Mouse (Mus musculus) frontal cortex, adult 2 months (tissue): ENCODE data around the gene Ttbk2. TPM values are rescaled to one million over a fixed set of nuclear protein-coding genes. Genes with fewer than 3 reads are reported as not detected.

Source experiments
- DNase-seq, 2 experiments: peaks; one replicate each; pipeline ENCODE4 v3.0.0; 2022; ENCODE audit warnings: low spot score in 1 of 2; ENCODE audit errors: extremely low spot score in 1 of 2
- polyA plus RNA-seq: library from polyadenylated mRNA; depleted of rRNA; stranded (reverse); fragments of >200 nt; gene quantifications from 2 replicates; pipeline ENCODE4 v1.2.3, GENCODE M21; 2012

Gene Ttbk2
- polyA plus RNA-seq, 1 experiment, result 20.2 TPM

- no peak for DNase-seq
Measured at GRCm38 (mm10) chr2:120761922-120762321, 88.5 kb downstream of the Ttbk2 start.

DNA sequence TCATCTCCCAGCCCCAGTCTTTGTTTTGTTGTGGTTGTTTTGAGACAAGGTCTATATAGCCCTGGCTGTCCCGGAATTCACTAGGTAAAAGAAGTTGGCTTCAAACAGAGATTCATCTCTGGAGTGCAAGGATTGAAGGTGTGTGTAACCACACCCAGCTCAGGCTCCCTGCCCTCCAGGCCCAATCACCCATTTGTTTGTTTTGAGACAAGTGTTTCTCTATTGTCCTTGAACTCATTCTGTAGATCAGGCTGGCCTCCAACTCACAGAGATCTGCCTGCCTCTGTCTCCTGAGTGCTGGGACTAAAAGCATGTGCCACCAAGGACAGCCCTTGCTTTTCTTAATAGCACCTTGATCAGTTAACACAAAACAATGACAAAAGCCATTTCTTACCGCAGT, 102.4 kb downstream of the Ttbk2 start:
- DNase-seq, result no peak

DNA sequence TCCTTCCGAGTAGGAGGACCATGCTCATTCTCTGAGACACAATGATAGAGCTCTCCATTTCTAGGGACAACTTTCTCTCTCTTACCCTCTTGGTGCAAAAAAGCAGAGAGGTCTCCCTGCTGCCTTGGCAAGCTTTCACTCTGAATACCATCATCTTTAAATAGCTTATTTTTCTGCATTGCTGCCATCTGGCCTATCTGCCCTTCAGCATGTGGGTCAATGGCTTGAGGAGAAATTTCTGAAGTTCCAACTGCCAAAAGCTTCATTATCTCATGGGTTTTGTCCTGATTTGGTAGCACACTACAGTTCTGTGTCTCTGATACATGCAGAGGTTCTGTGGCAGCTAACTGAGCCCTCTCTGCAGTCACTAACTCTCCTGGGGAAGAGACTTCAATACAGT, 104.9 kb downstream of the Ttbk2 start:
- DNase-seq, result no peak

DNA sequence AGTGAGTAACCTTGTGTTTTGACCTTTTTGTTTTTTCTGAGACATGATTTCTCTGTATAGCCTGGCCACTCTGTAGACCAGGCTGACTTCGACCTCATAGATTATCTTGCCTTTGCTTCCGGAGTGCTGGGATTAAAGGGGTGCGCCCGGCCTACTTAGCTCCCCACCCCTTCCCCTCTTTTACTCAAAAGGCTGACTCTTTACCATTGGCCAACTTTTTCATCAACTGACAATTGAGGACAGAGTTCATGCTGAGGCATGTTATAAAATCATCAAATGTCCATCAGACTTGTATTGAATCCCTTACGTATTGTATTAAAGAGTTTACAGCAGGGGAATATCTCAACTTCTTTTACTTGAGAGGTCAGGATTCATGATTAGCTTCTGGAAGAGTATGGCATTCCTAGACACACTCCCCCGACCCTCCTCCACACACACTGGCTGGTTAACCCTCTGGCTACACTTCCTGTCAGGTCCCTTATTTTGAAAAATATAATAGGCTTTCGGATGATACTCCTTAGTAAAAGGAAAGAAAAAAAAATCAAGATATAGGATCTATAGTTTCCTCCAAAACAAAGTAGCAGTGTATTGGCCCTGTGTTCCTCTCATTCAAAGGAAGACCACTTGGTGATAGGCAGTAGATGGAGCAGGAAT, 118.4 kb downstream of the Ttbk2 start:
- DNase-seq, result no peak

DNA sequence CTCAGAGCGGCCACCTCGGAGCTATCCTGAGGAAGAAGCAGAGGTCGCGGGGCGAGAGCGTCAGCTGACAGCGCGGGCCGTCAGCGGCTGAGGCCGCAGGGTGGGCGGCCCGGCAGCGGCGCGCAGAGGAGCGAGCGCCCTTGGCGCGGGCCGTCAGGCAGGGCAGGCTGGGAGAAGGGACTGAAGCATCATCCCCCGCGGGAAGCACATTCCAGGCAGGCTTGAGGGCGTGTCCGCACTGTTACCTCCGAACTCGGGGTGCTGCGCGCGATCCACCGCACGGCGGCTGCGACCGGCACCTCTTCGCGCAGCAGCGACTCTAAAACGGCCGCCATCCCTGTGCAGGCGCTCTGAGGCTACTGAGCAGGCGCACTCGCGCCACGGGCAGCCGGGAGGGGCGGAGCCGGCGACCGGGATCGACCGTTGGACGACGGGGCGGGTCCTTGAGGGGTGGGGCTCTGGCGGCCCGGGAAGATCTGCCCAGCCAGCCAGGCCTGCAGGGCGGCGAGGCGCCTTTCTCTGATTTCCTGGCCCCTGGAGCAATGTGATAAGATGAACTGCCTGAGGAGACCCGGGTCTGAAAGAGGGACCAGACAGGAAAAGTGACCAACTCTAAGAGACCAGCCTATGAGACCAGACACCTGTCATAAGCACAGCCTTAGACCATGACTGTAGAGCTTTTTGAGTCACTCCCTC, 119.1 kb downstream of the Ttbk2 start:
- DNase-seq, result peak; percentile 69 to 92

DNA sequence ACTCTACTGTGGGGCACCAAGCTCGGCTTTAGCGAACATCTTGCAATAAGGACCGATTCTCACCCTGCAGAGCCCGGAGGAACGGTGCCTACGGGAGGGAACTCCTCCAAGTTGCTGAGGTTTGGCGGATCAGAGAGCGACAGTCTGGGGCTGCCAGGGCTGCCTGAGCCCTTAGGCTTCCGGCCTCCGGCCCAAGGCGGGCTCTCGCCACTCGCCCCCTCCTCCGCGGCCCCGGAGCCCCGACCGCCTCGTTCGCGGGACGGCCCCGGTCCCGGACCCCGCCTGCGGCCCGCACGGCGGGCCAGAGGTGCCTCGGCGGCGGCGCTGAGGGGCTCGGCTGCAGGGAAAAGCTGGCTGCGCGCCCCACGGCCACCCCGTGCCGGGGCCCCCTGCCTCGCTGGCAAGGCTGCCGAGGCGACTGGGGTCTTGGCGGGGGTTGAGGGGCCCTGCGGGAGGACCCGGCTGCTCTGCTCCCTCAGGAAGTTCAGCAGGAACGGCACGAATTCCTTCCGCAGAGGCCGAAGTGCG, 119.7 kb downstream of the Ttbk2 start:
- no peak for DNase-seq

DNA sequence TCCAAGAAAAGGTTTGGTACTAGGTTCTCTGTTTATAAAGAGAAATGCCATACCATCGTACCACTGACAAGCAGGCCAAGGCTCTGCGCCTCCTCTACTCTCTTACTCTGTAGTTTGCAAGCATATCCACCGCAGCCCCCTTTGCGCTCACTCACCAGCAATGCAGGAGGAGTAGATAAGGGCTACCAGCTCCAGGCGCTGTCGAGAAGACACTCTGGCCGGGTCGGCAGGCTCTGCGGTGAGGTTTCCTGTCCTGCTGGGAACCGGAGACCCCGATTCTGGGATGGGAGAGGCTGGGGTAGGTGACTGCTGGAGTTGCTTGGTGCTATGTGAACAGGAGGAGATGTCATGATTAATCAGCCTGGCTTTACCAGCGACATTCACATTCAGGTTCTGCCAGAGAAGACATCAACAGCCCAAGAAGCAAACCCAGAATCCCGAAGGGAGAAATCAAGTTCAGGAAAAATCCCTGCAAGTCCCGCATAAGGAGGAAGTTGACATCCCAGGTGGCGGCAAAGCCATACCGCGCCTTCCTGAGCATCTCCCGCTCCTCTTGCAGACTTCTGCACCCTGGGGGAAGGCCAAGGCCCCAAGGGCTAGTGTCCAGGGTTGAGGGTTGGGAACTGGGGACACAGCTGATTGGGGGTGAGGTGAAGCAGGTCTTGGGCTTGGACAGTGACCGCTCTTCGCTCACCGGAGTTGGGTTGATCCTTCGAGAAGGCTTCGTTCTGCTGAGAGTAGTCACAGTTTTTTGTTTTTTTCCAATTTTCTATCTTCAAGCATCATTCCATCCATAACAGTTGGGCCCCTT, 120.4 kb downstream of the Ttbk2 start:
- DNase-seq, result peak in 1 of 2 experiments; percentile 12

DNA sequence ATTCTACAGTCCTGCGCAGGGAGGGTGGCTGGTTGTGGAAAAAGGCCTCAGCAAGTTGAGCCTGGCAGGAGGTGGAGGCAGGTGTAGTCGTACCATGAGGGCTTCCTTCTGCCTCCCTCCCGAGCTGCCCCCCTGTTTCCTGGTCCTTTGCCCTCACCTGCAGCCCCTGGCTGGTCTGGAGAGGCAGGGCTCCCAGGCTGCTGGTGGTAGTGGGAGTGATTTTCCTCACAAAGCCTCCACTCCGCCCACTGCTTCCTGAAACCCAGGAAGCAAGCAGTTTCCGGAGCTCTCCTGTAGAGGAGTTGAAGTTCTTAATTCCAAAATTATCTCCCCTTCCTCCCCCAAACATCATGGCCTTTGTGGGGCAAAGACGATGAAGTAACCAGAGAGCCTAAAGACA, 126.2 kb downstream of the Ttbk2 start:
- no peak for DNase-seq

DNA sequence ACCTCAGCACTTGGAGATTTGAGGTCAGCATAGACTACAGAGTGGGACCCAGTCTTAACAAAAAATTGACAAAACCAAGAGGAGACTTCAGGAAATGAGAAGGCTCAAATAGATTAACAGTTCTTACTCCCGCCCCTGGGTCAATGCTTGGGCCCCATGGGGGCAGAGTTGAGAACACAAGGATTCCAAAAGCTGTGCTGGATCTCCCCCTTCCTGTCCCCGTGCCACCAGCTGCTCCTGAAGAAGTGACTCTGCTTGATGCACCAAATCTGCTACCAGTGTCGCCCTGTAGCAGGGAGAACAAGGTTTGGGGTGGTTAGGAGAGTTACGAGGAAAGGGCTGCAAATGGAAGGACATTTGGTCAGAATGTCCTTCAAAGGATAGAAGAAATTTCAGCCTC, 126.8 kb downstream of the Ttbk2 start:
- DNase-seq, result no peak

GRCm38 (mm10) chr2:120722491-120722890, 127.9 kb downstream of the Ttbk2 start:
- no peak for DNase-seq

DNA sequence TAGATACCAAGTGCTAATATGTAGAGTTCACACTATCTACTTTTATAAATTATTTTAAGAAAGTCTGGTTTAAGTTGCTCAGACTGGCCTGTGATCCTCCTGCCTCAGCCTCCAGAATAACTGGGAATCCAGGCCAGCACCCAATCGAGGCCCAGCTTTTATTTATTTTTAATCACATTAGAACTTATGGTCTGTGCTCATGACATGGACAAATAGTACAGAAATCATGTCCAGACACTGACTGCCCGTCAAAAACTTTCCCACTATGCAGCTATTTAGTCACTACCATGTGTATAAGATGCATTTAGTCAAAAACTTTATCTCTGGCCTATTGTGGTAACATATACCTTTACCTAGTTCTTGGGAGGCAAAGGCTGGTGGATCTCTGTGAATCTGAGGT, 128.5 kb downstream of the Ttbk2 start:
- no peak for DNase-seq

GRCm38 (mm10) chr2:120720821-120721220, 129.6 kb downstream of the Ttbk2 start:
- no peak for DNase-seq

DNA sequence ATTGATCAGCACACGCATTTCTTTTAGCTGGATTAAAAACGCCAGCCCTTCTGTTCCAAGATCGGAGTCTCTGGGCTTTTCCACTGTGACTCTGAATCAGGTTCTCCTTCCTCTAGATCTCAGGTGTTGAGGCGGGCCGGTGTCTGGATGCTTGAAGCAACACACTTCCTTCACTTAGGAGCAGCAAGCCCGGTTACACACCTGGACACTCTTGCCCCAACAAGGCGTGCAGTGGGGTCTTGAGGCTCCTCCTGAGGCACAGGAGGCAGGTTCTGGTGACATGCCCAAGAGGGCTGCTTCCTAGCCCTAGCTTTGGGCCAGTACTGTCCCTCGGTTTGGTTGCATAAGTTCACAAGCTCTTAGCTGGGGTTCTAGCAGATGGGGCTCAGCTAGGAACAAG, 131.9 kb downstream of the Ttbk2 start:
- no peak for DNase-seq

GRCm38 (mm10) chr2:120713441-120713840, 137.0 kb downstream of the Ttbk2 start:
- DNase-seq, result no peak

DNA sequence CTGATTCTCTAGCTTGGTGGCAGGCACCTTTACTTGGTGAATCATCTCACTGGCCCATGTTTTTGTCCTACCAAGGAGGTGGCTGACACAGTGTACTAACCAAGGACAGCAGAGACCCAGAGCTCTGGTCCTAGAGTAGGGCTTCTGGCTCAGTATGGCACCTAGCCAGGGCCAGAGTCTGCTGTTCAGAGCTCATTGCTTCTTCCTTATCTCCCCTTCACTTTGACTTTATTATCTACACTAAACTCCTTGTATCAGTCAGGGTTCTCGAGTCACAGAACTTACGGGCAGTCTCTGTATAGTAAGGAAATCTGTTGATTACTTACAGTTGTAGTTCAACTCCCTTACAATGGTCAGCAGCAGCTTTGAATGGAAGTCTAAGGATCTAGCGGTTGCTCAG, 139.5 kb downstream of the Ttbk2 start:
- no peak for DNase-seq

DNA sequence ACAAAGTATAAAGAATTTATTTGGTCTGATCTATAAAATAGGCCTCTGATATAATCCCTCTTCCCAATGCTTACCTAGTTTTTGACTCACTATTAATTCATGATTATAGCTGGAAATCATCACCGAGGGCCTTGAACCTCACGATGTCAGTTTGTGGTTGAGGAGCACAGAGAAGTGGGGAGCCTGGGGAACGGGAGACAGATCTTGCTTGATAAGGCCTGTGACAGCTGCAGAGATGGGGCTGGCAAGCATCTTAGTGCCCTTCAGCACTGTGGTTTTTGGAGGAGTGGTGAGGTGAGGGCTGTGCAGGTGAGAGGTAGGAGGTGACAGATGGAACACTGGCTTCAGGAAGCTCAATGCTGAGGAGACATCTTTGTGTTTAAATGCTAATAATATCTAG, 140.2 kb downstream of the Ttbk2 start:
- no peak for DNase-seq

GRCm38 (mm10) chr2:120707041-120707440, 143.4 kb downstream of the Ttbk2 start:
- DNase-seq, result no peak

DNA sequence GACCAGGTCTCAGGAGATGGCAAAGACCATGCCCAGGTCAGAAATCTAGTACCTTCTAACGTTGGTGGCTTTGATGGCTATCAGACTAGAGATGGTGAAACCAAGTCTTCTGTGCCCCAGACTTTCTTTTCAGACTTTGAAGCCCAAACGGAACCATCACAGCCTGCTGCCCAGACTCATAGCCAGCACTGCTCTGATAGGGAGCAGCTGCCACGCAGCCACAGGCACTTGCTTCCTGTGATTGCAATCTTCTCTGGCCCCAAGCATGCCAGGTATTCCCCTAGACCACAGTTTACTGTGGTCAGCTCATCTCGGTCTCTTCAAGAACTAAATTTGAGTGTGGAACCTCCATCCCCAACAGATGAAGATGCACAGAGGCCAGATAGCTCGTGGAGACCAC, 147.7 kb downstream of the Ttbk2 start:
- no peak for DNase-seq

GRCm38 (mm10) chr2:120700379-120700885, 150.0 kb downstream of the Ttbk2 start:
- no peak for DNase-seq

GRCm38 (mm10) chr2:120697767-120698166, 152.6 kb downstream of the Ttbk2 start:
- DNase-seq, result no peak
